ENCODE assay signal across 21 mouse cellular contexts in the genomic region with DNA sequence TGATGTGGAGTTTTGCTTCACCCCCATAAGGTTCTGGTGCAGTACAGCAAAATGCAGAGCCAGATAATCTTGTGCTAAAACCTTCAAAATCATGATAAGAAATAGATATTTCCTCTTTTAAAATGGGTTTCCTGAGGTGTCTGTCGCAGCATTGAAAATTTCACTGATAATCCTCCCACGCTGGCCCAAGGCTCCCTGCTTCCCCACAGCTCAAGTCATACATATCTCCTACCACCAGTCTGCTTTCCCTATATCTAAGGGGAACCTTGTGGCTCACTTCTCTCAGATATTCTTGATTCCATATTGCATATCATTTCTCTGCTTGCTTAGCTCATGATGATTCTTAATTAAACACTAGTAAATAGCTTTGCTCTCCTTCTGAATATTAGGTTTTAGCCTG.
DNase-seq lines count a peak whose midpoint lies in the region; ATAC-seq and TF ChIP-seq lines count a peak whose summit lies in the region.
"Had no signal": no experiment of that assay in that cellular context is flagged by ENCODE, and none has a peak within 500 bp of the region (broad histone marks: within the 10 kb centered on the region; RNA-seq: fewer than 3 reads in every experiment).

No protein-coding gene starts in this region.

- H3K9ac ChIP-seq in MEL (ENCODE audit: control insufficient read depth, low read depth, low read length, poor library complexity, severe bottlenecking) = no peak overlapping the region
- H3K9ac ChIP-seq in hindbrain, embryonic 14.5 days = no peak overlapping the region

- TF ChIP-seq CTCF in MEL (IDR thresholded peaks at IDR 0.05 in 2 of 3, conservative IDR thresholded peaks at IDR 0.05 in 1 of 3; ENCODE audit: control insufficient read depth in 1 of 3, insufficient read depth in 1 of 3, low read depth in 2 of 3, low read length in 3 of 3, poor library complexity in 1 of 3, severe bottlenecking in 1 of 3) = no peak

- peak; percentile 80 to 83 for TF ChIP-seq EP300 in MEL (IDR thresholded peaks at IDR 0.05; ENCODE audit: low read depth in 1 of 2, low read length in 2 of 2)

- H3K27me3 ChIP-seq in MEL (ENCODE audit: control insufficient read depth in 1 of 2, insufficient read depth in 2 of 2, low read length in 2 of 2) = no peaks in the 10 kb centered on the region
- no peaks in the 10 kb centered on the region for H3K27me3 ChIP-seq in hindbrain, embryonic 14.5 days (ENCODE audit: control insufficient read depth, insufficient read depth, low read length)
- H3K27me3 ChIP-seq: CH12.LX, Patski had no signal

- H3K36me3 ChIP-seq in MEL (ENCODE audit: control insufficient read depth in 1 of 2, insufficient read depth in 2 of 2, low read length in 2 of 2) = peaks cover 0 to 25% of the 10 kb centered on the region in 2 experiments; a peak in 2 of 4 replicates
- no peaks in the 10 kb centered on the region for H3K36me3 ChIP-seq in hindbrain, embryonic 14.5 days (replicated peaks; ENCODE audit: control insufficient read depth, insufficient read depth)
- H3K36me3 ChIP-seq: G1E had no signal

- DNase-seq in 416B (ENCODE audit: low read depth) (peak; percentile 1), MEL (ENCODE audit: low read depth, low spot score) (peak; percentile 75)
- no peak for DNase-seq in hindbrain, embryonic 14.5 days (ENCODE audit: low spot score)
- DNase-seq in right cerebral cortex, adult 18-20 months = no peak
- DNase-seq: adrenal gland, adult 2 months; adrenal gland, adult 8-10 months; adrenal gland, postnatal 10 days; adrenal gland, postnatal 14 days; adrenal gland, postnatal 25 days; adrenal gland, postnatal 36 days; B cell, adult 2 months; cerebellum, adult 11 months; cerebellum, adult 11-12 months; cerebellum, adult 18-20 months; cerebellum, adult 2 months; cerebellum, adult 8-10 months had no signal

- no peak overlapping the region for H3K4me3 ChIP-seq in MEL (ENCODE audit: control insufficient read depth in 1 of 2, insufficient read depth in 1 of 2, low read depth in 2 of 2, low read length in 2 of 2)
- no peak overlapping the region for H3K4me3 ChIP-seq in hindbrain, embryonic 14.5 days (replicated peaks; ENCODE audit: low read length)

- H3K79me2 ChIP-seq in MEL (ENCODE audit: control insufficient read depth, insufficient read depth, low read length, poor library complexity) = no peaks in the 10 kb centered on the region

- H3K4me2 ChIP-seq in hindbrain, embryonic 14.5 days (replicated peaks) = no peak overlapping the region

- WGBS in hindbrain, embryonic 14.5 days = 97% methylated on average over 2 of the region's 2 CpGs

- TF ChIP-seq RAD21 in MEL (IDR thresholded peaks at IDR 0.05; ENCODE audit: low read depth, low read length) = no peak

- peaks cover 0 to 19% of the 10 kb centered on the region in 2 experiments; a peak in 3 of 4 replicates for H3K4me1 ChIP-seq in MEL (ENCODE audit: control insufficient read depth in 1 of 2, insufficient read depth in 2 of 2, low read length in 2 of 2)
- no peaks in the 10 kb centered on the region for H3K4me1 ChIP-seq in hindbrain, embryonic 14.5 days (replicated peaks; ENCODE audit: control insufficient read depth, insufficient read depth, low read length)

- ATAC-seq in hindbrain, embryonic 14.5 days (ENCODE audit: low FRiP score) = no peak
- ATAC-seq: activated CD4-positive, CD25-positive, alpha-beta regulatory T cell, adult 4 months; CD4-positive, CD25-positive, alpha-beta regulatory T cell, adult 4 months; Patski had no signal

- H3K27ac ChIP-seq in MEL (ENCODE audit: control insufficient read depth, low read depth, low read length) = peak overlapping the region; percentile 62; the same call in 1 of the 2 replicates
- H3K27ac ChIP-seq in hindbrain, embryonic 14.5 days = no peak overlapping the region

- H3K9me3 ChIP-seq in MEL (replicated peaks; ENCODE audit: insufficient read depth, low read length) = no peaks in the 10 kb centered on the region
- H3K9me3 ChIP-seq in hindbrain, embryonic 14.5 days (ENCODE audit: control insufficient read depth, low read length) = no peaks in the 10 kb centered on the region
- H3K9me3 ChIP-seq: G1E had no signal

- TF ChIP-seq POLR2A in MEL (IDR thresholded peaks at IDR 0.05; ENCODE audit: control insufficient read depth in 1 of 2, insufficient read depth in 1 of 2, low read depth in 1 of 2, low read length in 2 of 2, poor library complexity in 1 of 2) = no peak

TF ChIP-seq in MEL, 35 proteins besides CTCF, POLR2A, EP300 and RAD21:
- TF ChIP-seq E2F4 (IDR thresholded peaks at IDR 0.05; ENCODE audit: borderline replicate concordance, low read depth, low read length) (no peak), USF1 (IDR thresholded peaks at IDR 0.05; ENCODE audit: low read depth, low read length) (no peak), SMC3 (IDR thresholded peaks at IDR 0.05; ENCODE audit: low read depth, low read length) (no peak), ETS1 (IDR thresholded peaks at IDR 0.05; ENCODE audit: low read depth, low read length) (peak; percentile 54; the same call in 1 of the 2 replicates), MAFK (IDR thresholded peaks at IDR 0.05; ENCODE audit: borderline replicate concordance, low read depth, low read length) (no peak), GATA1 (IDR thresholded peaks at IDR 0.05; ENCODE audit: low read depth, low read length) (peak; percentile 85), BHLHE40 (IDR thresholded peaks at IDR 0.05; ENCODE audit: borderline replicate concordance, low read depth, low read length) (no peak), TCF12 (IDR thresholded peaks at IDR 0.05; ENCODE audit: low read depth, low read length) (peak; percentile 86), TAL1 (IDR thresholded peaks at IDR 0.05; ENCODE audit: low read length) (no peak), ELF1 (IDR thresholded peaks at IDR 0.05; ENCODE audit: low read depth, low read length) (no peak), SIN3A (IDR thresholded peaks at IDR 0.05; ENCODE audit: low read length) (no peak), GABPA (IDR thresholded peaks at IDR 0.05; ENCODE audit: low read depth, low read length) (no peak), NELFE (IDR thresholded peaks at IDR 0.05; ENCODE audit: low read depth, low read length) (no peak), HCFC1 (IDR thresholded peaks at IDR 0.05; ENCODE audit: low read depth, low read length) (no peak), CHD1 (IDR thresholded peaks at IDR 0.05; ENCODE audit: low read depth, low read length) (no peak), ZC3H11A (IDR thresholded peaks at IDR 0.05; ENCODE audit: low read depth, low read length) (no peak), MXI1 (IDR thresholded peaks at IDR 0.05; ENCODE audit: low read depth, low read length) (no peak; the same call in 1 of the 2 replicates), MYC (IDR thresholded peaks at IDR 0.05; ENCODE audit: low read depth, low read length) (no peak), NRF1 (IDR thresholded peaks at IDR 0.05; ENCODE audit: insufficient read depth, low read depth, low read length, poor library complexity, severe bottlenecking) (no peak), TBP (IDR thresholded peaks at IDR 0.05; ENCODE audit: low read depth, low read length) (no peak), UBTF (IDR thresholded peaks at IDR 0.05; ENCODE audit: borderline replicate concordance, insufficient read depth, low read depth, low read length) (no peak), KAT2A (conservative IDR thresholded peaks at IDR 0.05; ENCODE audit: low read depth, low read length) (no peak), POLR2AphosphoS5 (IDR thresholded peaks at IDR 0.05; ENCODE audit: borderline replicate concordance, low read depth, low read length) (no peak), RCOR1 (IDR thresholded peaks at IDR 0.05; ENCODE audit: low read depth, low read length) (peak; percentile 39; the same call in 1 of the 2 replicates), ZNF384 (IDR thresholded peaks at IDR 0.05; ENCODE audit: low read depth, low read length) (no peak), POLR2AphosphoS2 (IDR thresholded peaks at IDR 0.05; ENCODE audit: low read length) (no peak), CHD2 (IDR thresholded peaks at IDR 0.05; ENCODE audit: low read length) (no peak)
TF ChIP-seq in MEL: peak in this region for 4.

Comparison
In these comparisons a context has a peak if more than half of its experiments do, and no peak if none do; other contexts are left out.
1. DNase-seq: peak in 416B (single experiment) and MEL (single experiment); none in hindbrain, embryonic 14.5 days (single experiment) and right cerebral cortex, adult 18-20 months (single experiment).